Mouse (Mus musculus): ENCODE measurements around the gene Lonrf2. TPM values are rescaled to one million over a fixed set of nuclear protein-coding genes. Genes with fewer than 3 reads are reported as not detected.

Gene Lonrf2
- polyA plus RNA-seq, 1 experiment, result 73.3 TPM

- TF ChIP-seq POLR2A (IDR thresholded peaks at IDR 0.05; ENCODE audit: borderline replicate concordance, extremely low read depth, insufficient read depth, insufficient read length, poor library complexity, severe bottlenecking) (no peak), CTCF (IDR thresholded peaks at IDR 0.05; ENCODE audit: borderline replicate concordance, extremely low read depth, insufficient read depth, insufficient read length) (no peak)
- DNase-seq (ENCODE audit: low read depth), result peak; percentile 72
Observed at GRCm38 (mm10) chr1:38766661-38767572, 69.6 kb downstream of the Lonrf2 start.

GRCm38 (mm10) chr1:38766254-38766653 lies 70.3 kb downstream of the Lonrf2 start:
- peak; percentile 70 for DNase-seq (ENCODE audit: low read depth)
- TF ChIP-seq CTCF (IDR thresholded peaks at IDR 0.05; ENCODE audit: borderline replicate concordance, extremely low read depth, insufficient read depth, insufficient read length), result no peak
- no peak for TF ChIP-seq POLR2A (IDR thresholded peaks at IDR 0.05; ENCODE audit: borderline replicate concordance, extremely low read depth, insufficient read depth, insufficient read length, poor library complexity, severe bottlenecking)

DNA sequence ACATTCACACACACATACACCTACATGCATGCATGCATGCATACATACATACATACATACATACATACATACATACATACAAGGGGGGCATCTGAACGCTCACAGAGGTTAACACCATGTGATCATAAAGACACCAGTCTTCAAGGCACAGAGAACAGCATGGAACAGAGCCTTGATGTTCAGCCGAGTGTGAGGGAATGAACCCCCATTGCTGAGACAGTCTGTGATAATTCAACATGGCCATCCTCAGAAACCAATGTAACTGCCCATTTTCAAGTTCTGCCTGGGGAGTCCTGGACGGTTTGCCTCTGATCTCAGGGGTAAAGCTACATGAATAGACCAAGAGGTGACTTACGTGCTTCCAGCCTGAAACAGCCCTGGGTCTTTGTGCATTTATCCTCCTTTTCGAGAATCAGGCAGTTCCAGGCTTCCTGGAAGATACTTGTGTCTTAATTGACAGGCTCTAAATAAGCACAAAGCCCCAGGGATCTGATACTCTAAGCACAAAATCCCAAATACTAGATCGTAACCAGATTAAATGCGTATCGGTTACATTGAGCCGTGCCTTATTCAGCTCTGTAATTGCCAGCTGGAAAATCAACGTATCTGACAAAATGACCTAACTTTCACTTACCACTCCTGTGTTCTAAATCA lies 72.4 kb downstream of the Lonrf2 start:
- DNase-seq (ENCODE audit: low read depth), result peak; percentile 51
- no peak for TF ChIP-seq CTCF (IDR thresholded peaks at IDR 0.05; ENCODE audit: borderline replicate concordance, extremely low read depth, insufficient read depth, insufficient read length)
- TF ChIP-seq POLR2A (IDR thresholded peaks at IDR 0.05; ENCODE audit: borderline replicate concordance, extremely low read depth, insufficient read depth, insufficient read length, poor library complexity, severe bottlenecking), result no peak

GRCm38 (mm10) chr1:38760424-38760823 lies 76.1 kb downstream of the Lonrf2 start:
- DNase-seq (ENCODE audit: low read depth), result no peak
- TF ChIP-seq POLR2A (IDR thresholded peaks at IDR 0.05; ENCODE audit: borderline replicate concordance, extremely low read depth, insufficient read depth, insufficient read length, poor library complexity, severe bottlenecking) (no peak), CTCF (IDR thresholded peaks at IDR 0.05; ENCODE audit: borderline replicate concordance, extremely low read depth, insufficient read depth, insufficient read length) (no peak)

- TF ChIP-seq CTCF (IDR thresholded peaks at IDR 0.05; ENCODE audit: borderline replicate concordance, extremely low read depth, insufficient read depth, insufficient read length) (no peak), POLR2A (IDR thresholded peaks at IDR 0.05; ENCODE audit: borderline replicate concordance, extremely low read depth, insufficient read depth, insufficient read length, poor library complexity, severe bottlenecking) (no peak)
- peak; percentile 74 for DNase-seq (ENCODE audit: low read depth)
Observed at GRCm38 (mm10) chr1:38757791-38758403, 78.6 kb downstream of the Lonrf2 start.

DNA sequence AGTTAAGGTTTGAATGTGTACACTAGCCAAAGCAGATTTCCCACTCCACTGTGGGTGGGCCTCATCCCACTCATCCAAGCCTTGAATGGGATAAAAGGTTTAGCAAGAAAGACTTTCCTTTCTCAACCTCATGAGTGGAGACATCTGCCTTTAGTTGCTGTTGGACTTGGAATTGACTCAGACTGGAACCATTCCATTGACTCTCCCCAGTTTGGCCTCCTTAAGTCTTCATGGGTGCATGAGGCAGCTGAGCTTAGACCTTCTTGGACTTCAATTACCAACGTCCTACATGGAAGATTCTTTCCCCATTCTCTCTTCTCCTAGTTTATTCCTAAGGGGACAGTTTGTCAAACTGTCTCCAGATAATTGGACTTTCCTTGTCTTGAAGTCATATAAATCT lies 92.6 kb downstream of the Lonrf2 start:
- no peak for DNase-seq (ENCODE audit: low read depth)
- TF ChIP-seq POLR2A (IDR thresholded peaks at IDR 0.05; ENCODE audit: borderline replicate concordance, extremely low read depth, insufficient read depth, insufficient read length, poor library complexity, severe bottlenecking) (no peak), CTCF (IDR thresholded peaks at IDR 0.05; ENCODE audit: borderline replicate concordance, extremely low read depth, insufficient read depth, insufficient read length) (no peak)

Other genes with a start within 250 kb of the Lonrf2 start
- 34.0 and 52.5 TPM in 2 replicates for gene Aff3, start 171.8 kb downstream of the Lonrf2 start, polyA plus RNA-seq (2012; rRNA removed)
- 18.8 and 38.2 TPM in 2 replicates for gene Chst10, start 61.5 kb upstream of the Lonrf2 start, polyA plus RNA-seq (2012; rRNA removed)
- 0.06 and 0.26 TPM in 2 replicates for gene Nms, start 102.4 kb upstream of the Lonrf2 start, polyA plus RNA-seq (2012; rRNA removed)
- gene Pdcl3, start 148.9 kb upstream of the Lonrf2 start, polyA plus RNA-seq (2012; rRNA removed), result 68.0 and 71.8 TPM in 2 replicates

All from brain, embryonic 14.5 days (tissue).